In genomic region chr3:95659948-95660347, GRCm38 (mm10) we compare ENCODE assay signal across 8 mouse cellular contexts. TPM values are rescaled to one million over a fixed set of nuclear protein-coding genes. Genes with fewer than 3 reads are reported as not detected.
A peak's percentile ranks its signal among the peaks of the same experiment; 100 is the strongest.
DNase-seq lines count a peak whose midpoint lies in the region; ATAC-seq and TF ChIP-seq lines count a peak whose summit lies in the region.

No protein-coding gene starts in this region.

- H3K27me3 ChIP-seq in heart, postnatal 0 days (ENCODE audit: control insufficient read depth, insufficient read depth, low read length): no peaks in the 10 kb centered on the region
- no peaks in the 10 kb centered on the region for H3K27me3 ChIP-seq in MEL (ENCODE audit: control insufficient read depth in 1 of 2, insufficient read depth in 2 of 2, low read length in 2 of 2)
- no peaks in the 10 kb centered on the region for H3K27me3 ChIP-seq in hindbrain, embryonic 12.5 days
- no peaks in the 10 kb centered on the region for H3K27me3 ChIP-seq in midbrain, embryonic 12.5 days

- 0 out of 2 replicates have a peak, but pooled peaks have one; percentile 8 for TF ChIP-seq EP300 in heart, postnatal 0 days (IDR thresholded peaks at IDR 0.05; ENCODE audit: low read depth)
- no peak for TF ChIP-seq EP300 in MEL (IDR thresholded peaks at IDR 0.05; ENCODE audit: low read depth in 1 of 2, low read length in 2 of 2)

- H3K4me3 ChIP-seq in heart, postnatal 0 days (ENCODE audit: low read depth, low read length): peak overlapping the region; percentile 99
- peak overlapping the region; percentile 64 to 90 for H3K4me3 ChIP-seq in MEL (ENCODE audit: control insufficient read depth in 1 of 2, insufficient read depth in 1 of 2, low read depth in 2 of 2, low read length in 2 of 2)
- H3K4me3 ChIP-seq in hindbrain, embryonic 12.5 days: peak overlapping the region; percentile 99
- H3K4me3 ChIP-seq in midbrain, embryonic 12.5 days: peak overlapping the region; percentile 99

- DNase-seq in heart, postnatal 0 days (ENCODE audit: low spot score): no peak
- DNase-seq in heart, postnatal 10 days: no peak
- no peak for DNase-seq in MEL (ENCODE audit: low read depth, low spot score)
- no peak for DNase-seq in cerebellum, postnatal 10 days
- DNase-seq in urinary bladder, postnatal 4 days (ENCODE audit: low spot score in 2 of 2): no peak
- DNase-seq in adipocyte (ENCODE audit: low spot score): no peak

- TF ChIP-seq RAD21 in MEL (IDR thresholded peaks at IDR 0.05; ENCODE audit: low read depth, low read length): no peak

- H3K27ac ChIP-seq in heart, postnatal 0 days (ENCODE audit: low read depth): peak overlapping the region; percentile 100
- H3K27ac ChIP-seq in MEL (ENCODE audit: control insufficient read depth, low read depth, low read length): peak overlapping the region; percentile 83
- H3K27ac ChIP-seq in hindbrain, embryonic 12.5 days: peak overlapping the region; percentile 99
- peak overlapping the region; percentile 98 for H3K27ac ChIP-seq in midbrain, embryonic 12.5 days (replicated peaks)

- peaks cover 61% of the 10 kb centered on the region for H3K79me2 ChIP-seq in MEL (ENCODE audit: control insufficient read depth, insufficient read depth, low read length, poor library complexity)

- no peak for TF ChIP-seq CTCF in heart, postnatal 0 days (IDR thresholded peaks at IDR 0.05; ENCODE audit: low read depth)
- TF ChIP-seq CTCF in MEL (IDR thresholded peaks at IDR 0.05 in 2 of 3, conservative IDR thresholded peaks at IDR 0.05 in 1 of 3; ENCODE audit: control insufficient read depth in 1 of 3, insufficient read depth in 1 of 3, low read depth in 2 of 3, low read length in 3 of 3, poor library complexity in 1 of 3, severe bottlenecking in 1 of 3): no peak

- H3K9ac ChIP-seq in heart, postnatal 0 days (replicated peaks; ENCODE audit: low read depth, low read length): peak overlapping the region; percentile 100
- peak overlapping the region; percentile 92 for H3K9ac ChIP-seq in MEL (ENCODE audit: control insufficient read depth, low read depth, low read length, poor library complexity, severe bottlenecking)
- peak overlapping the region; percentile 99 for H3K9ac ChIP-seq in hindbrain, embryonic 12.5 days
- H3K9ac ChIP-seq in midbrain, embryonic 12.5 days (replicated peaks): peak overlapping the region; percentile 99

- no peaks in the 10 kb centered on the region for H3K9me3 ChIP-seq in heart, postnatal 0 days (replicated peaks; ENCODE audit: control insufficient read depth, low read length)
- H3K9me3 ChIP-seq in MEL (replicated peaks; ENCODE audit: insufficient read depth, low read length): no peaks in the 10 kb centered on the region
- no peaks in the 10 kb centered on the region for H3K9me3 ChIP-seq in hindbrain, embryonic 12.5 days (replicated peaks)
- H3K9me3 ChIP-seq in midbrain, embryonic 12.5 days: no peaks in the 10 kb centered on the region

- intact Hi-C loops in heart, postnatal 10 days (cut with DNase I): loop anchor here (1.0 kb wide), 1 partner anchor 15 kb away; no protein-coding TSS in a partner anchor

- no peak for TF ChIP-seq POLR2A in MEL (IDR thresholded peaks at IDR 0.05; ENCODE audit: control insufficient read depth in 1 of 2, insufficient read depth in 1 of 2, low read depth in 1 of 2, low read length in 2 of 2, poor library complexity in 1 of 2)

- peaks cover 28% of the 10 kb centered on the region for H3K4me1 ChIP-seq in heart, postnatal 0 days (ENCODE audit: control insufficient read depth, insufficient read depth)
- peaks cover 37 to 44% of the 10 kb centered on the region in 2 experiments for H3K4me1 ChIP-seq in MEL (ENCODE audit: control insufficient read depth in 1 of 2, insufficient read depth in 2 of 2, low read length in 2 of 2)
- H3K4me1 ChIP-seq in hindbrain, embryonic 12.5 days: peaks cover 39% of the 10 kb centered on the region
- H3K4me1 ChIP-seq in midbrain, embryonic 12.5 days: peaks cover 38% of the 10 kb centered on the region

- peaks cover 48% of the 10 kb centered on the region for H3K36me3 ChIP-seq in heart, postnatal 0 days (replicated peaks; ENCODE audit: control insufficient read depth, insufficient read depth, low read length)
- peaks cover 42 to 55% of the 10 kb centered on the region in 2 experiments for H3K36me3 ChIP-seq in MEL (ENCODE audit: control insufficient read depth in 1 of 2, insufficient read depth in 2 of 2, low read length in 2 of 2)
- H3K36me3 ChIP-seq in hindbrain, embryonic 12.5 days: peaks cover 33% of the 10 kb centered on the region
- peaks cover 41% of the 10 kb centered on the region for H3K36me3 ChIP-seq in midbrain, embryonic 12.5 days

- no peak for ATAC-seq in heart, postnatal 0 days (ENCODE audit: insufficient read depth, low read depth)
- no peak for ATAC-seq in hindbrain, embryonic 12.5 days (ENCODE audit: low FRiP score)
- no peak for ATAC-seq in midbrain, embryonic 12.5 days (ENCODE audit: low FRiP score, low read depth)

- under 1% methylated on average over 8 of the region's 8 CpGs for WGBS in heart, postnatal 0 days
- WGBS in hindbrain, embryonic 12.5 days: 3% methylated on average over 8 of the region's 8 CpGs
- WGBS in midbrain, embryonic 12.5 days: 2% methylated on average over 8 of the region's 8 CpGs

- H3K4me2 ChIP-seq in heart, postnatal 0 days (ENCODE audit: low read depth, low read length): peak overlapping the region; percentile 92
- H3K4me2 ChIP-seq in hindbrain, embryonic 12.5 days (replicated peaks): peak overlapping the region; percentile 83
- peak overlapping the region; percentile 91 for H3K4me2 ChIP-seq in midbrain, embryonic 12.5 days (replicated peaks)

TF ChIP-seq in MEL, 35 proteins besides CTCF, POLR2A, EP300 and RAD21:
- no peak for TF ChIP-seq NRF1 (IDR thresholded peaks at IDR 0.05; ENCODE audit: insufficient read depth, low read depth, low read length, poor library complexity, severe bottlenecking)

RNA-seq across cellular contexts. Expression of gene Mcl1, which starts 1.4 kb away (rescaled TPM):
- 213 and 278 TPM in 2 replicates for total RNA-seq in heart, postnatal 0 days (2014; rRNA removed; ENCODE audit: low replicate concordance)
- polyA plus RNA-seq in heart, postnatal 0 days (2015; fragmentation: Nextera tagmentation; extraction: Ambion mirVana): 50.1 and 51.9 TPM in 2 replicates
- total RNA-seq in heart, postnatal 10 days (2021): 100 to 1,000 TPM; 147 to 161 TPM
- total RNA-seq in MEL (2012; rRNA removed): 140 and 142 TPM in 2 replicates
- polyA plus RNA-seq in MEL (2012; ENCODE audit: insufficient read depth in 1 of 2, insufficient read length in 2 of 2, low read depth in 1 of 2, low replicate concordance in 2 of 2, missing spikeins in 1 of 2): 100 to 1,000 TPM; 156 to 211 TPM
- 86.4 TPM in 2 replicates for polyA plus RNA-seq in hindbrain, embryonic 12.5 days (2016; fragmentation: Nextera tagmentation; extraction: Ambion mirVana)
- 74.3 and 88.9 TPM in 2 replicates for polyA plus RNA-seq in midbrain, embryonic 12.5 days (2016; fragmentation: Nextera tagmentation; extraction: Ambion mirVana)

RNA-seq across cellular contexts. Expression of gene Adamtsl4, which starts 27.8 kb away (rescaled TPM):
- total RNA-seq in heart, postnatal 0 days (2014; rRNA removed; ENCODE audit: low replicate concordance): 20.2 and 23.8 TPM in 2 replicates
- polyA plus RNA-seq in heart, postnatal 0 days (2015; fragmentation: Nextera tagmentation; extraction: Ambion mirVana): 7.5 and 11.2 TPM in 2 replicates
- 10 to 100 TPM; 32.2 to 37.4 TPM for total RNA-seq in heart, postnatal 10 days (2021)
- total RNA-seq in MEL (2012; rRNA removed): 0.03 and 0.27 TPM in 2 replicates
- polyA plus RNA-seq in MEL (2012; ENCODE audit: insufficient read depth in 1 of 2, insufficient read length in 2 of 2, low read depth in 1 of 2, low replicate concordance in 2 of 2, missing spikeins in 1 of 2): under 1 TPM in 1 of 2 experiments, not detected in 1; 0.88 TPM
- polyA plus RNA-seq in hindbrain, embryonic 12.5 days (2016; fragmentation: Nextera tagmentation; extraction: Ambion mirVana): 0.65 and 1.2 TPM in 2 replicates
- 1.3 and 1.5 TPM in 2 replicates for polyA plus RNA-seq in midbrain, embryonic 12.5 days (2016; fragmentation: Nextera tagmentation; extraction: Ambion mirVana)

RNA-seq across cellular contexts. Expression of gene Ensa, which starts 35.2 kb away (rescaled TPM):
- 43.3 and 49.6 TPM in 2 replicates for total RNA-seq in heart, postnatal 0 days (2014; rRNA removed; ENCODE audit: low replicate concordance)
- 38.5 and 40.6 TPM in 2 replicates for polyA plus RNA-seq in heart, postnatal 0 days (2015; fragmentation: Nextera tagmentation; extraction: Ambion mirVana)
- 10 to 100 TPM; 61.4 to 63.6 TPM for total RNA-seq in heart, postnatal 10 days (2021)
- 68.5 and 85.2 TPM in 2 replicates for total RNA-seq in MEL (2012; rRNA removed)
- polyA plus RNA-seq in MEL (2012; ENCODE audit: insufficient read depth in 1 of 2, insufficient read length in 2 of 2, low read depth in 1 of 2, low replicate concordance in 2 of 2, missing spikeins in 1 of 2): 10 to 100 TPM in 1 of 2 experiments, not detected in 1; 90.5 TPM
- 91.3 and 97.5 TPM in 2 replicates for polyA plus RNA-seq in hindbrain, embryonic 12.5 days (2016; fragmentation: Nextera tagmentation; extraction: Ambion mirVana)
- polyA plus RNA-seq in midbrain, embryonic 12.5 days (2016; fragmentation: Nextera tagmentation; extraction: Ambion mirVana): 100 and 106 TPM in 2 replicates
